Mouse (Mus musculus): ENCODE data around the gene Glis3. TPM values are rescaled to one million over a fixed set of nuclear protein-coding genes. Genes with fewer than 3 reads are reported as not detected.

The Glis3 gene
- 0.48 TPM for polyA plus RNA-seq (2017; shearing (Covaris generic))

GRCm38 (mm10) chr19:28679776-28680391 is at the start of gene Glis3:
Gene Glis3 (minus strand): TSS chr19:28680077.

Other genes starting within 250 kb of the Glis3 start
- not detected for gene Slc1a1, start 155.0 kb upstream of the Glis3 start, polyA plus RNA-seq (2017; shearing (Covaris generic))